Mouse (Mus musculus): ENCODE measurements at regions not wholly inside any gene's neighbourhood (a gene's known extent, or its start where the extent isn't known, plus 50 kb on each side); places are given as distances from the start of the nearest gene placed in this dataset.

DNA sequence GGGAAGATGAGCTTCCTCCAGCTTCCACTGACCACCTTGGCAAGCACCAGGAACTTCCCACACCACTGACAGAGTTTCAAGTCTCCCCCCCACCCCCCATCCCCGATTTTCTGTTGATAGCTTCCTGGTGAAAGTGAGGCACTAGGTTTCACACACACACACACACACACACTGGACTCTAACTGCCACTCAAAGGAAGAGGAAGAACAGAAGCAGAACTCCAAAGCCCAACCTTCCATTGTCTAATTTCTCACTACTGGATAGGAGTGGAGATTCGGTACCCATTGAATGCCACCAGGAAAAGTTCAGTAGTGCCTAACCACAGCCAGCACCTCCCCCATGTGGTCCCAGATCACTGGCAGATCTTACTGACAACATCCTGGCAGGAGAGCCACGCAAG lies 138.7 kb downstream of the Kctd12 start:
- TF ChIP-seq POLR2A (IDR thresholded peaks at IDR 0.05; ENCODE audit: insufficient read length, low read depth) = no peak
- no peak for TF ChIP-seq POLR2AphosphoS2 (IDR thresholded peaks at IDR 0.05; ENCODE audit: insufficient read length, low read depth)
- no peak for TF ChIP-seq SRF (IDR thresholded peaks at IDR 0.05; ENCODE audit: control insufficient read depth, insufficient read length, low read depth)
- no peak for TF ChIP-seq MAX (IDR thresholded peaks at IDR 0.05; ENCODE audit: low read depth)
- TF ChIP-seq TCF12 (IDR thresholded peaks at IDR 0.05; ENCODE audit: insufficient read depth, poor library complexity, severe bottlenecking) = no peak
- no peak for TF ChIP-seq USF1 (IDR thresholded peaks at IDR 0.05; ENCODE audit: low read depth)
- TF ChIP-seq TCF3 (IDR thresholded peaks at IDR 0.05; ENCODE audit: insufficient read length, low read depth) = no peak

Data from myocyte (in vitro differentiated cells).